Mouse (Mus musculus) embryo, embryonic 9.5 days (tissue): Measurements from ENCODE around the gene Pxdc1.

Experiments
- DNase-seq: peaks from one replicate; pipeline ENCODE4 v3.0.0-alpha.2; 2017; ENCODE audit errors: extremely low spot score

The Pxdc1 gene

GRCm38 (mm10) chr13:34653391-34653790 is at the start of gene Pxdc1:
Gene Pxdc1, minus strand, starts transcription at chr13:34653486.
- DNase-seq = peak; percentile 73

GRCm38 (mm10) chr13:34700630-34701029 is 47.3 kb upstream of the Pxdc1 start:
- DNase-seq = no peak

- no peak for DNase-seq
These were observed 46.8 kb upstream of the Pxdc1 start for GRCm38 (mm10) chr13:34700091-34700490.

- DNase-seq = no peak
These were observed 43.5 kb upstream of the Pxdc1 start for GRCm38 (mm10) chr13:34696734-34697332.

GRCm38 (mm10) chr13:34693111-34693510 is 39.8 kb upstream of the Pxdc1 start:
- DNase-seq = no peak

- DNase-seq = no peak
These were observed 37.8 kb upstream of the Pxdc1 start for GRCm38 (mm10) chr13:34691049-34691448.

- DNase-seq = no peak
These were observed 31.9 kb upstream of the Pxdc1 start for GRCm38 (mm10) chr13:34685008-34685765.

GRCm38 (mm10) chr13:34683762-34684488 is 30.6 kb upstream of the Pxdc1 start:
- no peak for DNase-seq

- DNase-seq = no peak
These were observed 30.0 kb upstream of the Pxdc1 start for GRCm38 (mm10) chr13:34683270-34683669.

GRCm38 (mm10) chr13:34676507-34676906 is 23.2 kb upstream of the Pxdc1 start:
- no peak for DNase-seq

GRCm38 (mm10) chr13:34675847-34676383 is 22.6 kb upstream of the Pxdc1 start:
- DNase-seq = peak; percentile 24

- DNase-seq = no peak
These were observed 20.1 kb upstream of the Pxdc1 start for GRCm38 (mm10) chr13:34673354-34673753.

- DNase-seq = no peak
These were observed 16.9 kb upstream of the Pxdc1 start for GRCm38 (mm10) chr13:34669919-34670865.

- no peak for DNase-seq
These were observed 13.9 kb upstream of the Pxdc1 start for GRCm38 (mm10) chr13:34667197-34667596.

- DNase-seq = no peak
These were observed 11.8 kb upstream of the Pxdc1 start for GRCm38 (mm10) chr13:34665074-34665473.

- DNase-seq = no peak
These were observed 10.5 kb upstream of the Pxdc1 start for GRCm38 (mm10) chr13:34663762-34664161.

- no peak for DNase-seq
These were observed 6.2 kb upstream of the Pxdc1 start for GRCm38 (mm10) chr13:34659507-34659906.

- no peak for DNase-seq
These were observed 3.1 kb upstream of the Pxdc1 start for GRCm38 (mm10) chr13:34656351-34656750.

- peak; percentile 76 for DNase-seq
These were observed 689 bp downstream of the Pxdc1 start for GRCm38 (mm10) chr13:34652353-34653241.

- no peak for DNase-seq
These were observed 1.3 kb downstream of the Pxdc1 start for GRCm38 (mm10) chr13:34652016-34652352.
